Mouse (Mus musculus): ENCODE measurements around the gene Jam2.

Gene Jam2

GRCm38 (mm10) chr16:84774003-84774703, at the start of gene Jam2:
Jam2 (plus strand) TSS chr16:84774123.
- DNase-seq (ENCODE audit: low read depth), result no peak

DNA sequence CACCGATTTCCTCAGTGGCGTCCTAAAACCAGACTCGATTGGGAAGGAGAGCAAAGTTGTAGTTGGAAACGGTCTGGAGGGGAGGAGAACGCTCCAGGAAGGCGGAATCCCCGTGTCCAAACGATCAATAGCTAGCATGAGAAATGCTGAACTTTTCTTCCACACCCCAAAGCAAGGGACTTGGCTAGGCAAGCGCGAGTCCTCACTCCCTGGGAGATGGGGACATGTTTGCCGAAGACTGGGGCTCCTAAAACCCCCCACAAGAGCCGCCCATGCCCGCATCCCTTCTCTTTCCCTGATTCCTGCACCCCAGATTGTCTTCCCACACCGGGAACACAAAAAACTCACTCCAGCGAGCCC, 39.1 kb upstream of the Jam2 start:
- no peak for DNase-seq (ENCODE audit: low read depth)

DNA sequence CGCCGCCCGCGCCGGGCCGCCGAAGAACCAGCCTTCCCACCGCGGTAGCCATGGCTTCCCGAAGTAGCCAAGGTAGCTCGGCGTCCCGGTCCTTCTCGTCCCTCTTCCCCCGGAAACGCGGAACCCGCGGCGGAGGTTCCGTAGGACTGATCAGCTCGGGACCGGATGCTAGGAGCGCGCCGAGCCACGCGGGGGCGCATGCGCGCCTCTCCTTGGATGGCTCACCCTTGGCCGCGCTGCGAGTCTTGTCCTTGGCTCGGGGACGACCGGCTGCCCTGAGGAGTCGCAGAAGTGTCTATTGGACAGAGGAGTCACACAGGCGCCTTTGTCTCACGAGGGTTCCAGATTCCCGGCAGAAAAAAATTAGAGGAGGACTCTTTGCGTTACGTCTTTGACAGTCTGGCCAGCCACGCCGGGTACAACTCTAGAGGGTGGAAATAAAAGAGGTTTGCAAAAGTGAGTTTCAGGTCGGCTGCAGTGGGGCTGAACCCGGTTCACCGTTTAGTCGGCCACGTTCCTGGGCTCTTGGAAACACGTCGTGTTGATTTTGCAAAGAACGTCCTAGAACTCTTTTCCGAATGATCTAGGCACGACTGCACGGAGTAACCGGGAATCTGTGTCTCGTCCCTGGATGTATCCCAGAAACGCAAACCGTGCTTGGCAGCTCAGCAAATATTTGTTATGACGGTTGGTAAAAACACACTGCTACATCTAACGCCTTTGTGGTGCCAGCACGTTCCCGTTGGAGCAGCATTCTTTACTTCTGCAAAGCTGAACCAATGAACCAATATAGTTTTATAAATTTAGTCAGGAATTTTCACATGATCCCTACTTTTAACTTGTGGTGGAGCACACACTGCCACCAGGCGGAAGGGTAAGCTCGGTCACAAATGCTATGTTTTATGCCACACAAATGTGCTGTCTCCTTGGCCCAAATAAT, 38.5 kb upstream of the Jam2 start, which contains the start of gene Mrpl39:
Mrpl39 (minus strand) TSS at position 577 of the 940 bp plus-strand sequence.
- DNase-seq (ENCODE audit: low read depth), result peak; percentile 98

GRCm38 (mm10) chr16:84737358-84737757, 36.6 kb upstream of the Jam2 start:
- DNase-seq (ENCODE audit: low read depth), result peak; percentile 32

DNA sequence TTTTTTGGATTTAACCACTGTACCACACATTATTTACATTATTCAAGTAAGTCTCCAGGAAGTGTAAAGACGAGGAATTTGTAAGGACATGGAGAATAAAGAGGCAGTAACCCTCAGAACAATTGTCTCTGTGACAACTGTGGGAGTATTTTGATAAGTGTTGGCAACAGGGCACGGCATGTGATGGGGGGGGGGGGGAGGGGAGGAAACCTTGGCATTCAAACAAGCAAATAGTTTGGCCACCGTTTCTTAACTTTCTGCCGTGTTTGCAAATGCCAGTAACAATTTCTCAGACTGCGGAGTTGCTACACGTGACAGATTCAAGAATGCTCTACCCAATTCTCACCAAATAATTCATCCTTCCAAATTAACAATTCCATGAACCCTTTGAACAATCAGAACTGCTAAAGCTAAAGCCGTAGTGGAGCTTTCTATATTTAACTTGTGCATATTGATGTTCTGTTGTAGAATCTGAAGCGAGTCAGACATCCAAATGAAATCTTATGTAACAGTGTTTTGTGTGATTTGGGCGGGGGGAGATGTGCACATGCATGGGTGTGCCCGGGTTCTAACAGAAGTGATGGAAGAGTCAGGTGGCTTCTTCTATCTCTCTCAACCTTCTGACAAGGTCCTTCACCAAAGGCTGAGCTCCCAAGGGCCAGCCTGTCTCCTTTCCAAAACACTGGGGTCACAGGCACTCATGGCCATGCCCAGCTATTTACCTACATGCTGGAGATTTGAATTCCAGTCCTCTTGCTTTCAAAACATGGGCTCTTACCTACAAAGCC, 29.0 kb upstream of the Jam2 start:
- DNase-seq (ENCODE audit: low read depth), result no peak

DNA sequence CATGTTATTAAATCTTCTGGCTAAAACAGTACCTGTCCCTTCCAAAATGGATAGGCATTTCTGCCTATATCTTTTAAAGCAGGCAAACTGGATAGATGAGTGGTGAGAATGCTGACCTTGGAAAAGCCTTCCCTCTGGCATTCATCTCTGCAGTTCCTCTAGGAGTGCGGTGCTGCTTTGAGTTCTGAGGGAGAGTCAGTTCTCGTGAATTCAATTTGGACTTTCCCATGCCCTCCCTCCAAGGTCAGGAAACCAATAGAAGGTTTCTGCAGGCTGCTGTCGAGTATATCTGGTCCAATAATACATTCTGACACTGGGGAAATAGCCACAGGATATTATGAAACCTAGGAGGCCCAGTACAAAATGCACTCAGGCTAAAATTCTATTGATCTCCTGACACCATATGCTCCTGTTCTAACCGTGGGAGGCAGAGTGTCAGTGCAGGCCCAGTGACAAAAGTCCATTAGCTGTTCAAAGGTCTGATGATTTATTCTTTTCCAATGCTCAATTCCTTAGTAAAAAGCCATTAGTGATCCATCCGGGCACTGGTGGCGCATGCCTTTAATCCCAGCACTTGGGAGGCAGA, 28.1 kb upstream of the Jam2 start:
- DNase-seq (ENCODE audit: low read depth), result no peak

DNA sequence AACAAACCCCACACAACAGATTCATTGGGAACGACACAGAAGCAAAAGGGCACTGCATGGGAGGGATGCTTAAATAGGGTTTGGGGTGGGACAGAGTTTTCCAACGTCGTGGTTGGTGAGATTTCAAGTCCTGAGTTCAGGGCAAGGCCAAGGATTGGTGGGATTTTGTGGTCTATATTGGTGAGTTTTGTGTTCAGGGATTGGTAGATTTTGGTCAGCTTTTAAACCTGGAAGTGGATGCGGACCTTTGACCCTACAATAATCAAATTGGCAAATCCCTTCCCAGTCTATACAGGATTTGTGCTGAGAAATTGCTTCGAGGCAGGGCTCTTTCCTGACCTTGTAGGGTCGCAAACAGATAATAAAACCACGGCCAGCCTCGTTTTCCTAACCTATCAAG, 6.0 kb upstream of the Jam2 start:
- DNase-seq (ENCODE audit: low read depth), result no peak

GRCm38 (mm10) chr16:84769182-84769581, 4.7 kb upstream of the Jam2 start:
- DNase-seq (ENCODE audit: low read depth), result no peak

DNA sequence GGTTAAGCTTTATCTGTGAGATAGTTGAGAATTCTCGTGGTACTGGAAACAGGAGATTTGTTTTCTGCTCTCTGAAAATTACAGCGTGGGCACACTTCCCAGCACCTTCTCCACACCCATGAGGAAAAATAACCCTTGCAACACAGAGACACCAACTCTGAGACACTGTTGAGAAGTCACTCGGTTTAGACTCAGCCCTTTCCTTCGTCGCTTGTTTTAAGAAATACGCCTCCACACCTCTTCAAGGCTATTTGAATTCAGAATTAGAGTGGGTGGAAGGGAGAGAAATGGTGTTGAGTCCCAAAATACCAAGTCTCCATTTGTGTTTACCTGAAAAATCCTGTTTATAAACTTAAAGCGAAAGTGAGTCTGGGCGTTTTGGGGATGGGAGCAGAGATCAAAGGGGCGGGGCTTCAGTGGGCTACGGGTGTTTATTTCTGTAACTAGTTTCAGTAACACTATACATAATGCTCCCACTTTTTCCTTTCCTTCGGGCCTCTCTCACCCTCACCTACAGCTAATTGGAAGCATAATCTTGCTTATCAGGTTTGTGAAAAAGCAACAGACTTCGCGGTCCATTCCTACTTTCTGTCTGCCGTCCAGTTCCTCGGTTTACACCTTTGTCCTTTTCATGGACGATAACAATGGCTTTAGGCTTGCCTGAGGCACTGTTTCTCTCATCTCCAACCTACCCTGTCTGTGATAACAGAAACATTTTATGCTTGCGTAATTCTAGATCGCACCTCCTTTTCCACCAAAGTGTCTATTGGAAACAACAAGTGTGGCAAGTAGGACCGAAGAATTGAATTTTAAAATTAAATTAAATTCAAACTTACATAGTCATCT, 4.1 kb upstream of the Jam2 start:
- no peak for DNase-seq (ENCODE audit: low read depth)

DNA sequence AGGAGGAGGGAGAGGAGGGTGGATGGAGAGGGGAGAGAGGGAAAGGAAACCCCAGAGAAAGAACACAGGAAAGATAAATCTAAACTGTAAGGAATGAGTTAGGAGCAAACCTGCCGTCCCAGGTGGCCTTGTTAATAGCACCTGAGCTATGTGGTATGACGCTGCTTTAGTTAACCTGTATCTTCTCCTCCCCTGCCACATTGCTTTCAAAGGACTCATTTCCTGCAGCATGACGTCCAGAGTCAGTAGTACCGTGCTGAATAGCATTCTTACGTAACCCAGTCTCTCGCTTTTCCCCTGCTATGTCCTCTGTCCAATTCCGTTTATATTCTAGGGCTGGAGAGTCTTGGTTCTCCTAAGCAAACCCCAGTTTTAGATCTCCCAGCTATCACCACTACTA, 3.0 kb upstream of the Jam2 start:
- no peak for DNase-seq (ENCODE audit: low read depth)

DNA sequence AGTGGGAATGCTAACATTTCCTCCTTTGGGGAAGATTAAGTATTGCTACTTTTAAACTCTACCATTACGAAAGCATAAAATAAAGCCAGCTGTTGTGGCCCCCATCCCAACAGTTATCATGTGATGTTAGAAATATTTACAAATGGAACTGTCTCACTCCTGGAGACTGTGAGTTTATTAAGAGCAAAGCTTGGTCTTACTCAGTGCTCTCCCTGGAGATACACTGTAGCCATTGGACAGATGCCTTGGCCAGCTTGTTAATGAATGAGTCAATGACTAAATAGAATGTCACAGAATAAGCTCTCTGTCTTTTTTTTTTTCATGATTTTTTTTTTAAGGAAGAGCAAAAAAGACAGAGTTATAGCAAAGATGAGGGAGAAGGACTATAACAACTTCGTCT, 2.5 kb upstream of the Jam2 start:
- no peak for DNase-seq (ENCODE audit: low read depth)

- DNase-seq (ENCODE audit: low read depth), result no peak
Observed at GRCm38 (mm10) chr16:84772496-84773267, 1.2 kb upstream of the Jam2 start.

GRCm38 (mm10) chr16:84773268-84773861, 558 bp upstream of the Jam2 start:
- no peak for DNase-seq (ENCODE audit: low read depth)

- no peak for DNase-seq (ENCODE audit: low read depth)
Observed at GRCm38 (mm10) chr16:84774761-84775231, 873 bp downstream of the Jam2 start.

DNA sequence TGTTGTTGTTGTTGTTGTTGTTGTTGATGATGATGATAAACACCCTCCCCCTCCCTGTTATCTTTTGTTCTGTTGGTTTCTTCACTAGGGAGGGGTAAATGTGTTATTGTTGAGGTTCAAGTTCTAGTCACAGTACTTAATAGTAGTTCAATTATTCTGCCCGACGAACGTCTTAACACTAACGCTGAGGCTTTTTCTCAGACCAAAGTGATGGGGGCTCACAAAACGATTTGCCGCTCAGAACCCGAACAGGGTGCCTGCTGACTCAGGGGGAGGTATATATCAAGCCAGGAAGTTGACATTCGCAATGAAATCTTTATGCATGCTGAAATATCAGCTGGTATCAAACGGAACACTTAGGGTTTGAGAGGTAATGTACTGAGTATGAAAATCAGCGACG, 1.4 kb downstream of the Jam2 start:
- DNase-seq (ENCODE audit: low read depth), result no peak

GRCm38 (mm10) chr16:84776089-84776784, 2.3 kb downstream of the Jam2 start:
- DNase-seq (ENCODE audit: low read depth), result no peak

GRCm38 (mm10) chr16:84778431-84778830, 4.5 kb downstream of the Jam2 start:
- DNase-seq (ENCODE audit: low read depth), result no peak

DNA sequence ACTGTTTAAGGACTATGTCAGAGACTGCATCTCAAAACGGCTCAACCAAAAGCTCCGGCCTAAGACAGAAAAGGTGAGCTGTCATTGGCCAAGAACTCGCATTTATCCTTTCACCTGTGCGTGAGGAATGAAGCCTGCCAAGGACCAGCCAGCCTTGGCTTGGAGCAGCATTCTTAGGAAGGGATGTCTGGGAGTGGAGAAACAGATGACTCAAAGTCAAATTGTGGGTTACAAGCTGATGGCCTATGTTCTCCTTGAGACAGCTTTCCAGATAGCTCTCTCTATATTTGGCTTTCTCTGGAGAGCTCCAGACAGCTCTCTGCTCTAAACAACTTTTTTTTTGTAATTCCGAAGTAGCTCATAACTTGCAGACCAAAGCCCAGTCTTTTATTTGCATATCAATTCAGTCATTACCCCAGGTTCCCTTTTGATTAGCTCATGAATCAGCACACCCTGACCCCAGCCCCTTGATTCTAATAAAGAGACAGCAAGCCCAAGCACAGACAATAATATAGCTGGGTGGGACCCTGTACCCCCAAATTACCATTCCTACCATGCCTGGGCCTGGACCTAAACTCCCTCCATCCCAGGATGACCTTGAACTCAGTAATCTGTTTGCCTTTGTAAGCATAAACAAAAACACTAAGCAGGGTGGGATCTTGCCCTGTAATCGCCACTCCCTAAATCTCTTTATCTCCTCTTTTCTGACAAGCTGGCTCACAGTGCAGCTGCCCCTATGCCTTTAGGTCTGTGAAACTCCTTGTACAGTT, 5.1 kb downstream of the Jam2 start:
- DNase-seq (ENCODE audit: low read depth), result no peak
